Mouse (Mus musculus) myocyte (in vitro differentiated cells): ENCODE data around the gene Plk3.

Experiments used
- CEBPB ChIP-seq: IDR thresholded peaks from 2 replicates; pipeline ENCODE4 v1.6.1; 2011; ENCODE audit warnings: mild to moderate bottlenecking, moderate library complexity; ENCODE audit not compliant: poor library complexity, insufficient read depth, severe bottlenecking
- MAX ChIP-seq: IDR thresholded peaks from one replicate; pipeline ENCODE4 v1.6.1; 2011; ENCODE audit warnings: low read depth, mild to moderate bottlenecking, control low read depth
- POLR2A ChIP-seq: IDR thresholded peaks from one replicate; pipeline ENCODE4 v1.6.1; 2011; ENCODE audit warnings: low read depth, mild to moderate bottlenecking, control low read depth, moderate library complexity; ENCODE audit not compliant: insufficient read length
- POLR2AphosphoS2 ChIP-seq: IDR thresholded peaks from one replicate; pipeline ENCODE4 v1.6.1; 2011; ENCODE audit warnings: low read depth, control low read depth; ENCODE audit not compliant: insufficient read length
- REST ChIP-seq: IDR thresholded peaks from one replicate; pipeline ENCODE4 v1.6.1; 2011; ENCODE audit warnings: mild to moderate bottlenecking, control low read depth, moderate library complexity; ENCODE audit not compliant: insufficient read depth, insufficient read length
- SRF ChIP-seq: IDR thresholded peaks from one replicate; pipeline ENCODE4 v1.6.1; 2011; ENCODE audit warnings: low read depth; ENCODE audit not compliant: control insufficient read depth, insufficient read length
- TCF12 ChIP-seq: IDR thresholded peaks from one replicate; pipeline ENCODE4 v1.6.1; 2011; ENCODE audit warnings: mild to moderate bottlenecking, control low read depth; ENCODE audit not compliant: poor library complexity, insufficient read depth, severe bottlenecking
- TCF3 ChIP-seq: IDR thresholded peaks from one replicate; pipeline ENCODE4 v1.6.1; 2011; ENCODE audit warnings: low read depth, control low read depth; ENCODE audit not compliant: insufficient read length
- USF1 ChIP-seq: IDR thresholded peaks from one replicate; pipeline ENCODE4 v1.6.1; 2011; ENCODE audit warnings: low read depth, mild to moderate bottlenecking, control low read depth, moderate library complexity

- no peak for TF ChIP-seq USF1
- no peak for TF ChIP-seq SRF
- no peak for TF ChIP-seq POLR2A
- TF ChIP-seq REST: no peak
- TF ChIP-seq TCF12: no peak
- TF ChIP-seq TCF3: no peak
- no peak for TF ChIP-seq MAX
- TF ChIP-seq POLR2AphosphoS2: no peak
- no peak for TF ChIP-seq CEBPB
Observed at GRCm38 (mm10) chr4:117094626-117095361, 39.0 kb downstream of the Plk3 start.
